Mouse (Mus musculus) thymus, postnatal 25 days (tissue): ENCODE results near the gene Wdr91.

ENCODE experiments used
- DNase-seq: peaks from one replicate; pipeline ENCODE4 v3.0.0; 2022

Wdr91 gene

GRCm38 (mm10) chr6:34861546-34862053 is 49.1 kb downstream of the Wdr91 start:
- DNase-seq, result peak; percentile 34

GRCm38 (mm10) chr6:34832352-34832751 is 78.3 kb downstream of the Wdr91 start:
- no peak for DNase-seq
